Mouse (Mus musculus) small intestine, adult 2 months (tissue): ENCODE data around the gene Ablim2.

Source experiments
- CTCF ChIP-seq: fragments of 200-500 bp; IDR thresholded peaks from 2 replicates; pipeline ENCODE4 v1.5.1; 2012; ENCODE audit warnings: low read depth, mild to moderate bottlenecking, control low read depth, inconsistent platforms, low read length, moderate library complexity, mixed read lengths; ENCODE audit not compliant: insufficient replicate concordance, insufficient read length; ENCODE audit errors: extremely low read depth
- POLR2A ChIP-seq: fragments of 200-500 bp; IDR thresholded peaks from 2 replicates; pipeline ENCODE4 v1.6.1; 2012; ENCODE audit warnings: low read depth, mild to moderate bottlenecking, control low read depth, inconsistent platforms, low read length, moderate library complexity

DNA sequence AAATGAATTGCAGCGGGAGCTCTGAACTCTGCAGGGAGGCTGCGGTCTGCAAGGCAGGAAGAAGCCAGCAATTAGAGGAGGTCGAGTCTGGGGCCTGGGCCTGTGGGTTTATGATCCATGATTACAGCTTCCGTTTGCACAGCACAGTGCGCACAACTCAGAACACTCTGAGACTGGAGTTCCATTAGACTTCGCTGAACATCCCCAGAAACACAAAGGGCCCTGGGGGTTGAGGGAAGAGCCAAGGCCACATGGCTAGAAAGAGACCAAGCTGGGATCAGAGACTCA, 16.4 kb downstream of the Ablim2 start:
- TF ChIP-seq POLR2A (no peak), CTCF (no peak)
